Mouse (Mus musculus) cerebellum, adult 2 months (tissue): ENCODE data around the gene Pomgnt2. TPM values are rescaled to one million over a fixed set of nuclear protein-coding genes. Genes with fewer than 3 reads are reported as not detected.

Source experiments
- DNase-seq, 2 experiments: peaks; one replicate each; pipeline ENCODE4 v3.0.0; 2021
- H3K27ac ChIP-seq: fragments of 200-500 bp; 2 replicates; pipeline ENCODE4 v1.5.1; 2012; ENCODE audit warnings: low read length, control low read depth, inconsistent platforms; ENCODE audit not compliant: insufficient read depth
- H3K27me3 ChIP-seq: fragments of 200-500 bp; 2 replicates; pipeline ENCODE4 v1.6.1; 2012; ENCODE audit warnings: inconsistent platforms, mild to moderate bottlenecking, low read length, moderate library complexity; ENCODE audit not compliant: control insufficient read depth, insufficient read depth
- H3K4me1 ChIP-seq: fragments of 200-500 bp; 2 replicates; pipeline ENCODE4 v1.6.1; 2011; ENCODE audit warnings: low read length; ENCODE audit not compliant: control insufficient read depth, insufficient read depth
- H3K4me3 ChIP-seq: fragments of 200-500 bp; replicated peaks from 2 replicates; pipeline ENCODE3; 2011; ENCODE audit warnings: mild to moderate bottlenecking, low read depth, low read length, control low read depth; ENCODE audit not compliant: insufficient read depth
- CTCF ChIP-seq: fragments of 200-500 bp; IDR thresholded peaks from 2 replicates; pipeline ENCODE4 v1.5.1; 2011; ENCODE audit warnings: low read depth, mild to moderate bottlenecking, control low read depth, low read length, moderate library complexity, borderline replicate concordance; ENCODE audit not compliant: insufficient read depth
- POLR2A ChIP-seq: fragments of 200-500 bp; IDR thresholded peaks from 2 replicates; pipeline ENCODE4 v1.6.1; 2011; ENCODE audit warnings: low read length, control low read depth, borderline replicate concordance; ENCODE audit not compliant: insufficient read depth
- WGBS: fragments of 180-500 bp; shearing (Covaris S2); methylation state at CpG from one replicate; pipeline ENCODE4 v1.1.7; 2018; 5-methylcytosine and 5-hydroxymethylcytosine counted together
- polyA plus RNA-seq: library from polyadenylated mRNA; depleted of rRNA; stranded (reverse); fragments of >200 nt; gene quantifications from 2 replicates; pipeline ENCODE4 v1.2.3, GENCODE M21; 2012

The Pomgnt2 gene
- polyA plus RNA-seq, 1 experiment, result 43.5 TPM

DNA sequence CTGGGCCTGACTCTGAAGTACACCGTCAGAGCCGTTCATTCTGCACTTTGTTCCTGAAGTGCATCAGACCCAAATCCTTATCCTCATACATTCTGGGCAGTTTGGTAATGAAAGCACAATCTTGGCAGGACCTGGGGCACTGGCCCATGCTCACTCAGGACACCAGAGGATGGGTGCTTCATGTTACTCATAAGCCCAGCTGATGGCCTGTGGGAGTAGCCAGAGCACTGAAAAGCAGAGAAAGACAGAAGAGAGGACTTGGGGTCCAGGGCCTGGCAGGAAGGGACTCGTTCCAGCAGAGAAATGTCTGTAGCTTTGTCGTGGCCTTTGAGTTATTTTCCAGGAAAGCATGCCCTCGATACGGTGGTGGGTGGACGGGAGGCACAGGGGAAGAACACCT, 32.9 kb upstream of the Pomgnt2 start:
- 69% methylated on average over 7 of the region's 7 CpGs for WGBS
- TF ChIP-seq CTCF (no peak), POLR2A (no peak)

DNA sequence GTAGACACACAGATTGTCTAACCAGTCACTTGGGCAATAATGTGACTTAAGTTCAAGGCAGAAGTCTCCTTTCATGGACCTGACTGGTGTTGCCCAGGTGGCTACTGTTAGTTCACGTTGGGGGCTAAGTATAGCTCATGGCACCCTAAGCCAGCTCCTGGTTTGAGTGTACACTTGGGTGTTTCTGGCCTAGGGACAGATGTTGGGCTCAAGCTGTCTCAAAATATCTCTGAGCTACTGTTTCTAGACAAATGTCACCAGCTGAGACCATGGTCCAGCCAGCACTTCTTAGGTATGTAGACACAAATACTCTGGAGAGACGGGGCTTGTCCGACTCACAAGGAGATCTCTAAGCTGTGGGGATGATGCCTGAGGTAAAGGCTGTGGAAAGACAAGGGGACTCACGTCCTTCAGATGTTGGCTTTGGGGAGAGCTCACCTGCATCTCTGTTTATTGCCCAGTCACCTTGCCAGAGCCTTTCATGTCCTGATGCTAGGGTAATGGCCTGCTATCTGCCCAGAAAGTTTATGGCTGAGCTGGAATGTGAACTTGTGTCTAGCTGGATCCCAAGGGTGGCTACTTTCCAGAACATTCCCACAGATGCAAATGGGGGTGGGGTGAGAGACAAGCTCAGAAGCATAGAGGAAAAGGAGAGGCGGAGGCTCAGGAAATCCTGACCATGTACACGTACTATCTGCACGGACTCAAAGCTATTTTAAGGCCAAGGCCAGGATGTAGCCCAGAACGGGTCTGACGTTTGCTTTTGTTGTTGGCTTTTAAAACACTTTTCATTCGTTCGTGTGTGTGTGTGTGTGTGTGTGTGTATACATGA, 31.2 kb upstream of the Pomgnt2 start:
- no peak for DNase-seq
- H3K4me1 ChIP-seq, result peaks cover 88% of the 10 kb centered on the region
- H3K27ac ChIP-seq, result peak overlapping the region; percentile 95
- WGBS, result 63% methylated on average over 11 of the region's 11 CpGs
- H3K4me3 ChIP-seq, result no peak overlapping the region
- no peaks in the 10 kb centered on the region for H3K27me3 ChIP-seq
- TF ChIP-seq POLR2A, result no peak
- TF ChIP-seq CTCF, result no peak

More for the DNA sequence above, 32.9 kb upstream of the Pomgnt2 start:
- Histone ChIP-seq H3K27ac (peak overlapping the region; percentile 81), H3K4me1 (peaks cover 83% of the 10 kb centered on the region), H3K4me3 (no peak overlapping the region), H3K27me3 (no peaks in the 10 kb centered on the region)
- peak in 1 of 2 experiments; percentile 27 for DNase-seq

DNA sequence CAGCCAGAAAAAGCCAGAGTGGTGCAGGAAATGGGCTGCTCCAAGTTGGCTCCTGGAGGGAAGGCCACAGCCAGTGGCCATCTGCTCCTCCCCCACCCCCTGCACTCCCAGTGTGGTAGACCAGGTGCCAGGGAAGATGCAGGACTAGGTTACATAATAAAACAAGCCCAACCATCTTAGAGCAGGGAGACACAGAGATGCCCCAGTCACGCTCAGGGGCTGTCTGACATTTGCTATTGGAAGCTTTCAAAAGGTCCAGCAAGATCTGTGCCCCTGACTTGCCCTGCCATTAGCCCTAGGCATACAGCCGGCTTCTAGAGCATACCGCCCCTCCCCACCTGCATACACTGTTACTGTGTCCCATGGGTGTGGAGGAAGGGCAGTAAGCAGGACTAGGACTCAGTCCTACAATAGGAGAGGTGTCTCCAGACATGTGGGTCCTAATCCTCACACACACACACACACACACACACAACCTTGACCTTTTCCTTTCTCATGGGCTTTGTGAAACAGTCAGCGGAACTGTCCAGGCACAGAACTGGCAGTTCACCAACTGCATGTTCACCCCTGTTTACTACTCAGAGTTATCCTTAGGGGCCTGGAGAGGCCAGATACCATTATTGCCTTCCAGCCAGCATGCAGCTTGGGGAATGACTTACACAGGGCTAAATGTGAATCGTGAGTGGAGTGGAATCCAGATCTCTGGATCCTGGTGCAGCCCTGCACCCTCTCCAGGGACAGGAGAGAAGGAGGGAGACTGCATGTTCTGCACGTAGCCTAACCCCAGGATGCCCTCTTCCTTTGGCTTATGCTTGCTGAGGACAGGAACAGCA, 30.4 kb upstream of the Pomgnt2 start:
- no peaks in the 10 kb centered on the region for H3K27me3 ChIP-seq
- WGBS, result 12% methylated on average over 6 of the region's 6 CpGs
- no peak for TF ChIP-seq CTCF
- peak; percentile 28; the same call in 1 of the 2 replicates for TF ChIP-seq POLR2A
- H3K4me3 ChIP-seq, result no peak overlapping the region
- peaks cover 88% of the 10 kb centered on the region for H3K4me1 ChIP-seq
- peak; percentile 95 to 98 for DNase-seq
- H3K27ac ChIP-seq, result peak overlapping the region; percentile 95

DNA sequence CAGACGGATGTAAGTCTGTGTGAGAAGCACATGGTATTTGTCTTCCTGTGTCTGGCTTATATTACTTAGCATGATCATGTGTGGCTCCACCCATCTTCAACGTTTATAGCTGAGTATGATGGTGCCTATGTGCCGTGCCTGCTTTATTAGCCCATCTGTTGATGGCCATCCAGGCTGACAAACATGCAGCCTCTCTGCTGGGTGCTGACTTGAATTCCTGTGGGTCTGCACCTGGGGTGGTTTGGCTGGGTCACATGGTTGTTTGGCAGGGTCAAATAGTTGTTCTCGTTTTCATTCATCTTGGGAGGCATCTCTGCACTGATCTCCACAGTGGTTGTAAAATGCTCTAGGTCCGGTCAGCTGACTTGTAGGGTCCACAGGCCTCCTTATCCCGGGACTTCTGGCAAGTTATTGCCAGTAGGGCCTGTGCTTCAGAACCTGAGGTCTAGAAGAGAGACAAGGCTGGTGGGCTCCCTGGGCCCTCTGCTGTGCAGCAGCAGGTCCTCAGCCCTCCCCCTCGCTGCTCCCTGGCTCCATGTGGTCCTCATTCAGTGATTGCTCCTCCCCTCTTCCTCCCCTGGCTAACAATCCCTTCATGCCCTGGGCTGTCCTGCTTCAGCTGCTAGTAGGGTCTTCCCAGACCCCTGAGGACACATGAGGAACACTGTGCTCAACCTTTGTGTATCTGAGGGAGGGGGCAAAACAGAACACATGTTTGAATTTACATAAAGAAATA, 29.1 kb upstream of the Pomgnt2 start:
- no peak for TF ChIP-seq CTCF
- TF ChIP-seq POLR2A, result no peak
- peak; percentile 43 to 48 for DNase-seq
- WGBS, result 27% methylated on average over 7 of the region's 7 CpGs
- Histone ChIP-seq H3K4me3 (no peak overlapping the region), H3K27ac (peak overlapping the region; percentile 97), H3K4me1 (peaks cover 86% of the 10 kb centered on the region), H3K27me3 (no peaks in the 10 kb centered on the region)

DNA sequence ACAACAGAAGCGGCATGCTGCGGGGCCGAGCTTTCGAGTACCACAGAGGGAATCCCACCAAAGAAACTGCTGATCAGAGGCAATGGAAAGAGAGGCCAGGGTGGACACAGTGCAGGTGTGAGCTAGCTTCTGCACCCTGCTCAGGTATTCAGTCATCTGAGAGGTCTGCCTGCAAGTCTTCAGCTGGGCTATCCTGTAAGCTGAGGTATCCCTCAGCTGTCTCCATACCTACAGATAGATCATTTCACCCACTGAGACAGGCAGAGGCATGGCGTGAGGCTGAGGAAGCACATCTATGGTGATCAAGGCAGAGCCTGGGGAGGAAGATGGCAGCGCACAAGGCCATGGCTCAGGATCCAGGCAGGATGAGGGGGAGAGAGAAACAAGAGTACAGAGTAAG, 27.5 kb upstream of the Pomgnt2 start:
- Histone ChIP-seq H3K4me1 (peaks cover 70% of the 10 kb centered on the region), H3K27ac (peak overlapping the region; percentile 71), H3K4me3 (no peak overlapping the region), H3K27me3 (no peaks in the 10 kb centered on the region)
- 94% methylated on average over 6 of the region's 6 CpGs for WGBS
- TF ChIP-seq POLR2A (no peak), CTCF (no peak)
- no peak for DNase-seq

DNA sequence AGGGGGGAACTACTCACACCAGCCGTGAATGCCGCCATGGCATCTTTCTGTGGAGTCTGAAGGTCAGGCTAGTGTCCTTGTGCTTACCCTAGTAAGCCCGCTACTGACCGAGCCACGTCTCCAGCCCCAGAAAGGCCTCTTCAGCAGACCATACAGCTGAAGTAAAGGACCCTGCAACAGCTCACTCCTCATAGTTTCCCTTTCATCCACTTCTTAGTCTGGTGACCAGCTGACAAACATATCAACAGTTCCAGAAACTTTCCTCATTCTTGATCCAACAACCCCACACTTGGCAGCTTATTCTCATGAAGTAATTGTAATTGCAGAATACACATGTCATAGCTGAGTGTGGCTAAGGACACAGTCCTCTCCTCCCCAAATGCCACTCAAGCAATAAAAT, 27.0 kb upstream of the Pomgnt2 start:
- TF ChIP-seq CTCF, result no peak
- no peak for TF ChIP-seq POLR2A
- no peaks in the 10 kb centered on the region for H3K27me3 ChIP-seq
- WGBS, result 86% methylated on average over 5 of the region's 5 CpGs
- peak overlapping the region; percentile 71; the same call in 1 of the 2 replicates for H3K27ac ChIP-seq
- DNase-seq, result no peak
- H3K4me3 ChIP-seq, result no peak overlapping the region
- peaks cover 70% of the 10 kb centered on the region for H3K4me1 ChIP-seq

DNA sequence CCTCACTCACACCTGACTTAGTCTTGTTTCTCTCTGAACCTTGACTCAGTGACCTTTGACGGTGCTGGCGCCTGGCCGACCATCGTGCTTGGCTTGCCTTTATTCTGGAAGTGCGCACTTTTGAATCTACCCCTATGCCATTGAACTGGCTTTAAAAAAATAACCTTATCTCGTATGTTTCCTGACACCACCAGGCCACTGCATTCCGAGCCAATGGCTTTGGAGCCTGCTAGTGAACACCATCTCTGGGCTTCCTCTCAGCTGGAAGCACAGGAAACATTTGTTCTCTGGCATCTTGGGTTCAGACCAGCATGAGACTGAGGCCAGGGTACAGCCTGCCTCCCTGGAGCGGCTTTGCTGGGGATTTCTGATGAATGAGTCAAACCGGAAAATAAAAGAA, 25.9 kb upstream of the Pomgnt2 start:
- Histone ChIP-seq H3K27me3 (no peaks in the 10 kb centered on the region), H3K4me1 (peaks cover 59% of the 10 kb centered on the region), H3K27ac (peak overlapping the region; percentile 71), H3K4me3 (no peak overlapping the region)
- no peak for TF ChIP-seq POLR2A
- TF ChIP-seq CTCF, result no peak
- WGBS, result 20% methylated on average over 9 of the region's 9 CpGs
- DNase-seq, result peak; percentile 79 to 92
